Mouse (Mus musculus) brain, embryonic 14.5 days (tissue): ENCODE results near the gene Gna14.

Source experiments
- CTCF ChIP-seq: fragments of 200-500 bp; IDR thresholded peaks from 2 replicates; pipeline ENCODE4 v1.5.1; 2012; ENCODE audit warnings: inconsistent platforms, mild to moderate bottlenecking, moderate library complexity, borderline replicate concordance; ENCODE audit not compliant: insufficient read depth, insufficient read length; ENCODE audit errors: extremely low read depth
- POLR2A ChIP-seq: fragments of 200-500 bp; IDR thresholded peaks from 2 replicates; pipeline ENCODE4 v1.6.1; 2012; ENCODE audit warnings: mild to moderate bottlenecking, inconsistent platforms, borderline replicate concordance; ENCODE audit not compliant: poor library complexity, insufficient read depth, insufficient read length, severe bottlenecking; ENCODE audit errors: extremely low read depth

GRCm38 (mm10) chr19:16543688-16544087, 108.1 kb downstream of the Gna14 start:
- no peak for TF ChIP-seq POLR2A
- no peak for TF ChIP-seq CTCF
